Mouse (Mus musculus): Measurements from ENCODE around the gene Wdr24.

GRCm38 (mm10) chr17:25808789-25809605, 14.4 kb upstream of the Wdr24 start, which contains the start of gene Fbxl16:
- TF ChIP-seq POLR2A (IDR thresholded peaks at IDR 0.05; ENCODE audit: control insufficient read depth, low read depth, low read length) = no peak
- no peak for TF ChIP-seq CTCF (IDR thresholded peaks at IDR 0.05; ENCODE audit: control insufficient read depth, insufficient read depth, insufficient replicate concordance, low read depth, low read length)

Measured in testis, adult 2 months (tissue).